Mouse (Mus musculus) heart, postnatal 4 days (tissue): ENCODE measurements around the gene Mt3. TPM values are rescaled to one million over a fixed set of nuclear protein-coding genes. Genes with fewer than 3 reads are reported as not detected.
"Not testable (repeated sequence)": the region's sequence is repeated elsewhere in the genome, so short reads cannot be mapped to it uniquely, and the experiment has no call there.

Experiments used
- DNase-seq: peaks from one replicate; pipeline ENCODE4 v3.0.0; 2021
- total RNA-seq, 2 experiments: library from RNA; stranded (reverse); gene quantifications; 2 replicates each; pipeline ENCODE4 v1.2.3; 2021

Mt3 gene
- 10 to 100 TPM; 26.7 to 28.1 TPM for total RNA-seq

- DNase-seq: peak; percentile 60
These were observed at the start of gene Mt3 for GRCm38 (mm10) chr8:94152513-94153300. Gene Mt3, plus strand, starts transcription at chr8:94152607.

DNA sequence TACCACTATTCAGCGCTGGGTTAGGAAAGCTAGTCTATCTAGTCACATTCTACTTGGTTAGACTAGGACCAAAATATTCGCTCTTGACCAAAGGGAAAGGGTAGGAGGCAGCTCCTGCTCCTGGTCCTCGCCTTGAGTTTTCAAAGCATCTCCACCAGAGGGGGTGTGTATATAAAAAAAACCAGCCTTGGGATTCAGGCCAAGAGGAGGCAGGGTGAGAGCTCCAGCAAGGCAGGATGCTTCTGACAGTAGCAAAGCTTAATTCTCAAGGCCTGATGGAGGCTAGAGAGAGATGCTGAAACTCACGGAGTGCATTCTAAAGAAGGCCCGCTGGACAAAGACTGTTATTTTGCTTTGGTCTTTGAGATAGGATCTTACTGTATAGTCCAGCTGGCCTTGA lies 48.3 kb upstream of the Mt3 start:
- DNase-seq: peak; percentile 31

GRCm38 (mm10) chr8:94107871-94108270 lies 44.5 kb upstream of the Mt3 start:
- DNase-seq: peak; percentile 46

GRCm38 (mm10) chr8:94109396-94109795 lies 43.0 kb upstream of the Mt3 start:
- no peak for DNase-seq

GRCm38 (mm10) chr8:94109835-94110234 lies 42.6 kb upstream of the Mt3 start:
- no peak for DNase-seq

- DNase-seq: no peak
These were observed 41.8 kb upstream of the Mt3 start for GRCm38 (mm10) chr8:94110526-94111177.

- DNase-seq: no peak
These were observed 39.0 kb upstream of the Mt3 start for GRCm38 (mm10) chr8:94113435-94113834.

- DNase-seq: no peak
These were observed 38.4 kb upstream of the Mt3 start for GRCm38 (mm10) chr8:94113972-94114371.

DNA sequence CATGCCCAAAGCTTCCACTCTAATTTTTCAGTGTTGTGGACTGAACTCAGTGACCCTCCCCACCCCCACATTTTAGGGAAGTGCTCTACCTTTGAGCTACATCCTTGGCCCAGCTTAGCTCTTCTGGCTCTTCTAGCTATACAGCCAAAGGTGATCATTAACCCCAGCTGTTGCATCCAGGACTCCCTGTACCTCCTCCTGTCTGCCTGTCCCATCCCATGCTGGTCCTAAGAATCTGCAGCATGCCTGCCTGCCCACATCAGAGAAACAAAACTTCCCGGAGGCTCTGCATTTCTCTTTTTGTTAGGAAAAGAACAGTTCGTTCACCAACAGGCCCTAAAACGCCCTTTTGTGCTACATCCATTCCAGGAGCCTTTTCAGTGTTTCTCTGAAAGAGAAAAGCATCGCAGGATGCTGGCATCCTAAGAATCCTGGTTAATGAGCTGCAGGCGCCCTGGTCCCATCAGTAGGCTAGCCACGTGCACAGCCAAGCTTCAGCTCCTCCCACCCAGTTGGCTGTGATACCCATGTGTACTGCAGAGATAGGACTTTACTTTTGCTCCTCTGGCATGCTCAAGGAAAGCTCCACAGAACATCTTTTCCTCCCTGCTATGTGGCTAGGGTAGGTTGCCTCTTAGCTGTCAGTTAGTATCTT lies 33.5 kb upstream of the Mt3 start:
- no peak for DNase-seq

DNA sequence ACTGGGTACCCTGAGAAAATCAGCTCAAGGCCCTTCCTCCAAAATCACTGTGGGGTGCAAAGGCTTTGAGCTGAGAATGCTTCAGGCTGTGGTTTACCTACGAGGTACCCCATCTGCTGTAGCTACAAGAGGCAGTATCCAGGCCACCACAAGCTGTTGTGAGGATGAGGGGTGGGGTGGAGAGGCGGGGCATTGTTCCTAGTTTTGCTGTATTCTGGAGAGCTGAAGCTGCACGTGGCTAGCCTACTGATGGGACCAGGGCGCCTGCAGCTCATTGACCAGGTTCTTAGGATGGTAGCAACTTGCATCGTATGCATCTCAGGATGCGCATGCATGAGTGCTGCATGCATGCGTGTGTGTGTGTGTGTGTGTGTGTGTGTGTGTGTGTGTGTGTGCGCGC lies 30.8 kb upstream of the Mt3 start:
- no peak for DNase-seq

GRCm38 (mm10) chr8:94122711-94123468 lies 29.5 kb upstream of the Mt3 start:
- DNase-seq: no peak

DNA sequence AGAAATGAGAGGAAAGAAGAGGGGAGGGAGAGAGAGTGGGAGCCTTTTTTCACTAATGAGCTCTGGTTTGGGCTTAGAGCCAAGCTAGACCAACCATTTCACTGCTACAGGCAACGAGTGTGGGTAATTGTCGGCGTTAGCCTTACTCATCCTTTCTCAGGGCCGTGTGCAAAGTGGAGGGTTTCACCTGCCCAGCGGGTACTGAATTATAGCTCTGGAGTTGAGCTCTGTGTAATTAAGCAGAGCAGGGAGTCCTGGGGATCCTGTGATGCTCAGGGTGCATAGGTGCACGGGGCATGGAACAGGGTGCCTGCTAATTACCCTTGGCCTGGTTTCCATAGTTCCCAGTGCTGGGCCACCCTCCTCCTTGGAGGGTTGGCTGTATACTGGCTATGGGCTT lies 24.7 kb upstream of the Mt3 start:
- DNase-seq: no peak

- DNase-seq: no peak
These were observed 23.1 kb upstream of the Mt3 start for GRCm38 (mm10) chr8:94129133-94129789.

DNA sequence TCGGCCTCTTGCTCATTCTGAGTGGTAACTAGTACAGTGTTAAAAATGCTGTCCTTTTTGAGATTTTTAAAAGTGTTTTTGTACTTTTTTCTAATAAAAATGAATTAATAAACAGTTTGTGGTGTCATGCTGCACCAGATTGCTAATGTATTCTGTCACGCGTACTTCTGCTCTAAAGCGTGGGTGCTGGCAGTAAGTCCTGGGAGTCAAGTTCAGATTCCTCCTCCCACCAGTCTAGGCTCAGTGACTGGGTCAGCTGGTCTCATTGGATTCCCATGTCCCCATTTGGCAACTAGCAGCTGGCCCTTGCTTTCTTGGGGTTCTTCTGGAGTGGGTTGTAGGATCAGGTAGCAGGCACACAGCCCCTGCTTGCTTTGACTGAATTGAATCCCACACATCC lies 22.3 kb upstream of the Mt3 start:
- DNase-seq: no peak

- DNase-seq: no peak
These were observed 20.3 kb upstream of the Mt3 start for GRCm38 (mm10) chr8:94132096-94132495.

GRCm38 (mm10) chr8:94134601-94135000 lies 17.8 kb upstream of the Mt3 start:
- DNase-seq: not testable (repeated sequence)

GRCm38 (mm10) chr8:94135556-94135955 lies 16.9 kb upstream of the Mt3 start:
- DNase-seq: no peak

DNA sequence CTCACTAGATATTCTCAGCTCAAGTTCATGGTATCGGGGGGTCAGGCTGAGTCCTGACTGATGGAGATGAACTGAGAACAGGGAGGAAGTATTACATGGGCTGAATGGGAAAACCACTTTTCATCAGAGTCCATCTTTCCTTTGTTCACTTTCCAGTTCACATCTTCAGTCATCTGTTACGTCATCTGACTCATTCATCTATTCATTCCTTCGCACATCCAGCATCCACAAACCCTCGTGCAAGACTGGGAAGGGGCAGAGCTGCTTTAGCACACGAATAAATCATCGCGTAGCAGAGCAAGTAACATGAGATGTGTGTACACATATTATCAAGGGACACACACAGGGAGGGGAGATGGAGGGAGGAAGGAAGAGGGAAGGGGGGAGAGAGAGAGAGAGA lies 16.2 kb upstream of the Mt3 start:
- DNase-seq: no peak

GRCm38 (mm10) chr8:94136933-94137332 lies 15.5 kb upstream of the Mt3 start, which contains the start of gene Mt4:
Gene Mt4, plus strand, starts transcription at chr8:94137197.
- no peak for DNase-seq

- no peak for DNase-seq
These were observed 12.1 kb upstream of the Mt3 start for GRCm38 (mm10) chr8:94140266-94140795.

DNA sequence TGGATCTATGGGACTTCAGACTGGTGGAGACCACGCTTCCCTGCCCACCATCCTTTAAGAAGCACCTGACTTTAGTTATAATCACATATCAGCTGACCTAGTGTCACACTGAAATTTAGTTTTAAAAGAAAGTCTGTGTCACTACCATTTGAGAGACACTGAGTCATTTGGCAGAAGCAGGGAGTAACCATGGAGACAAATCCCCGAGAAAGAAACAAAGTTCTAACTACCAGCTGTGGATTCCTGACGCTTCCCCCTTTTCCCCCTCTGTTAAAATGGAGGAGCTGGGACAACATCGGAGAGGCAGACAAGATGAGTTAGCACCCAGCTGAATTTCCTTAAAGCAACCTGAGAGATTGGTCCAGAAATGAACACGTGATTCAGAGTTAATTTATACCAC lies 4.2 kb upstream of the Mt3 start:
- no peak for DNase-seq

DNA sequence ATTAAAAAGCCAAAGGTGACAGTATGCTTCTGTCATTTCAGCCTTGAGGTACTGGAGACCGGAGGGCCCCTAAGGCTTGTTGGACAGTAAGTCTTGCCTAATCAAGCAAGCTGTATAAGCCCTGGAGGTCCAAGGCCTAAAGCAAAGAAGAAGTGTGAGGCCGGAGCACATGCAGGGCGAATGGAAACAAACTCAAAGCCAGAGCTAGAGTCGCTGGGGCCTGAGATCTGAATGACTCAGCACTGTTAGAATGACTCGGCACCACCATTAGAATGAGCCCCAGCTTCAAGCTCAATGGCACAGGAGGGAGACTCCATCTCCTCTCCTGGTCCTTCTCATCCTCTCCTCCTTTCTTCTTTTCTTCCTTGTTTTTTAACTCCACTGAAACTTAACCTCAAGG lies 1.5 kb upstream of the Mt3 start:
- no peak for DNase-seq
